Mouse (Mus musculus) stomach, postnatal 0 days (tissue): ENCODE results near the gene Arl16. TPM values are rescaled to one million over a fixed set of nuclear protein-coding genes. Genes with fewer than 3 reads are reported as not detected.
A peak's percentile ranks its signal among the peaks of the same experiment; 100 is the strongest.

Experiments
- ATAC-seq: fragments of 200-750 bp; cut with Nextera tagmentation; 2 replicates; pipeline ENCODE4 v1.8.0; 2017; ENCODE audit not compliant: low FRiP score, low TSS enrichment
- DNase-seq: peaks from one replicate; pipeline ENCODE4 v3.0.0-alpha.2; 2016; ENCODE audit warnings: low spot score
- H3K27ac ChIP-seq: fragments of 300-500 bp; sonication (generic); replicated peaks from 2 replicates; pipeline ENCODE4 v1.5.1; 2014; ENCODE audit warnings: mild to moderate bottlenecking, control low read depth
- H3K27me3 ChIP-seq: fragments of 300-500 bp; sonication (generic); 2 replicates; pipeline ENCODE4 v1.6.1; 2014; ENCODE audit warnings: low read length; ENCODE audit not compliant: control insufficient read depth, insufficient read depth
- H3K36me3 ChIP-seq: fragments of 300-500 bp; sonication (generic); 2 replicates; pipeline ENCODE4 v1.6.1; 2014; ENCODE audit warnings: low read length, mixed read lengths; ENCODE audit not compliant: control insufficient read depth, insufficient read depth
- H3K4me1 ChIP-seq: fragments of 300-500 bp; sonication (generic); replicated peaks from 2 replicates; pipeline ENCODE4 v1.6.1; 2014; ENCODE audit warnings: antibody characterized with exemption; ENCODE audit not compliant: control insufficient read depth, insufficient read depth
- H3K4me2 ChIP-seq: fragments of 300-500 bp; sonication (generic); replicated peaks from 2 replicates; pipeline ENCODE4 v1.6.1; 2014; ENCODE audit warnings: low read depth, mild to moderate bottlenecking, control low read depth, moderate library complexity
- H3K4me3 ChIP-seq: fragments of 300-500 bp; sonication (generic); 2 replicates; pipeline ENCODE4 v1.5.1; 2014; ENCODE audit warnings: low read depth, low read length, control low read depth
- H3K9ac ChIP-seq: fragments of 300-500 bp; sonication (generic); 2 replicates; pipeline ENCODE4 v1.6.1; 2014; ENCODE audit warnings: mild to moderate bottlenecking, low read length, control low read depth, mixed read lengths
- H3K9me3 ChIP-seq: fragments of 300-500 bp; sonication (generic); 2 replicates; pipeline ENCODE4 v1.6.1; 2016; ENCODE audit warnings: low read length; ENCODE audit not compliant: control insufficient read depth
- CTCF ChIP-seq: IDR thresholded peaks from 2 replicates; pipeline ENCODE4 v1.5.1; 2016; ENCODE audit warnings: antibody characterized with exemption, low read depth, mild to moderate bottlenecking, moderate library complexity
- EP300 ChIP-seq: optimal IDR thresholded peaks from 2 replicates; pipeline ENCODE3; 2016; ENCODE audit warnings: antibody characterized with exemption
- WGBS: fragments of 180-500 bp; shearing (Covaris S2); extraction: QIAGEN DNeasy Blood & Tissue Kit; methylation state at CpG from one replicate; pipeline ENCODE4 v1.1.7; 2014; 5-methylcytosine and 5-hydroxymethylcytosine counted together
- polyA plus RNA-seq: library from polyadenylated mRNA; unstranded; fragments of >200 nt; fragmentation: Nextera tagmentation; extraction: Ambion mirVana; gene quantifications from 2 replicates; pipeline ENCODE4 v1.2.1, GENCODE M21; 2015

The Arl16 gene
- polyA plus RNA-seq, 1 experiment from 2014 or later, result 30.6 TPM

DNA sequence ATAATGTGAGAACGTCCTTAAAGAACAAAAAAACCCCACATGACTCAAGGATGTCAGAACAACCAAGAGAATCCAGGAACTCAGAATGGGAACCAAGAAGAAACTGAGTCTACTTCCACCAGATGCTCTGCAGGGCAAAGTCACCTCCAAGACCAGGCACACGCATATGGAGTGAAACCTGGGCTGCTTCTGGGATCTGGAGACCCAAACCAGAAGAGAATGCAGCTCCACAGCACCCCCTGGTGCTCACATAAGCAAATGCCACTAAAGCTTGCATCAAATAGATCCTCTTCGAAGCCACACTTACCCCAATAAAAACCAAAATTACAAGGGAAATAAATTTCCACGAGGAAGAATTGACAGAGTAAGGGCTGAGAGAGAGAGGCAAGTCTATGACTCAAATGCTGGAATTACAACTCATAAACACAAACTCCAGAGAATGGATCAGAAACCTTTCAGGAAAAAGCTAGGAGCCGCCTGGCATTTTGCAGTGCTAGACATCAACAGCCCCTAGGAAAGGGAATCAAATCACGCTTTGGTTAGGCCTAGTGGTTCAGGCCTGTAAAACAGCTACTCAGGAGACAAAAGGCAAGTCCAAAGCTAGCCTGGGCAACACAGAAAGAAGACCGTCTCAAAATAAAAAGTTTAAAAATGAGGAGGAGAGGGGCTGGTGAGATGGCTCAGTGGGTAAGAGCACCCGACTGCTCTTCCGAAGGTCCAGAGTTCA is 43.7 kb downstream of the Arl16 start:
- H3K27me3 ChIP-seq, result no peaks in the 10 kb centered on the region
- H3K4me1 ChIP-seq, result no peaks in the 10 kb centered on the region
- no peak overlapping the region for H3K27ac ChIP-seq
- TF ChIP-seq EP300, result no peak
- TF ChIP-seq CTCF, result peak; percentile 82
- WGBS, result 52% methylated on average over 9 of the region's 9 CpGs
- H3K9me3 ChIP-seq, result no peaks in the 10 kb centered on the region
- no peak overlapping the region for H3K9ac ChIP-seq
- H3K4me2 ChIP-seq, result no peak overlapping the region
- ATAC-seq (peak; percentile 53; the same call in 1 of the 2 replicates), DNase-seq (peak; percentile 70)
- H3K4me3 ChIP-seq, result no peak overlapping the region
- H3K36me3 ChIP-seq, result peaks cover 29% of the 10 kb centered on the region

DNA sequence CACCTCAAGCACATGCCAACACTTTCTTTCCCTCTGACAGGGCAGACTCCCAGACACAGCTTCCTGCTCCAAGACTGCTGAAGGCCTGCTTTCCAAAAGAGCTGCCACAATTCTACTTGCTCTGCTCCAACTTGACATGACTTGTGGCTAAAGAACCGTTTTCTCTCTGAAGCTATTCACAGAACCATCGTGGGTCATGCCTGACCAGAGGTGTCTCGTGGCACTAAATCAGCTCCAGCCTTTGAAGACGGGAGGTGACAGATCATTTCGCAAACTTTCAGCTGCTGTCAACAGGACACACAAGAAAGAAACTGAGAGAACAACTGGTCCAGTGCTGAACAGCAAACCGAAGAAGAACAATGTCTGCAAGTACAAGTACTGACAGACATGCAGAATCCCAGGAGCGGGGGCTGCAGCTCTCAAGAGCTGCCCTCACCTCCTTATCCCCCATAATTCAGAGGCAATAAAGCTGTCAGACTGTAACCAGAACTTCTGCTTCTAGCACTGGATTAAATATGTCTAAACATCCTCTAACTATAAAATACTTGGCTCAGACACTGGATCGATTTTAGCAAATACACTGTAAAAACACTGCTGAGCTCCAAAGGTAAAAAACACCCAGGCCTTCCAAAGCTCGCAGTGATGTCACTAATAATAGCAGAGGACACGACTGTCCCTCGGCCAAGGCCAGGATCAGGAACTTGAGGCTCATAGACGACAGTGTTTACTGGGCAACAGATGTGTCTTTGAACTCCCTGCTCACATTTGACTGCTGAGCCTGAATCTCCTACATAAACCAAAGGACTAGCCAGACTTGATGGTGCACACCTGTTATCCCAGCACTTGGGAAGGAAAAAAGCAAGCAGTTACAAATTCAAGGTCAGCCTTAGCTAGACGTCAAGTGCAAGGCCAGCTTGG is 44.5 kb downstream of the Arl16 start:
- Histone ChIP-seq H3K4me1 (no peaks in the 10 kb centered on the region), H3K36me3 (peaks cover 29% of the 10 kb centered on the region), H3K27ac (no peak overlapping the region; the same call in 1 of the 2 replicates), H3K9me3 (no peaks in the 10 kb centered on the region), H3K9ac (no peak overlapping the region), H3K4me2 (no peak overlapping the region), H3K4me3 (no peak overlapping the region), H3K27me3 (no peaks in the 10 kb centered on the region)
- 47% methylated on average over 13 of the region's 13 CpGs for WGBS
- TF ChIP-seq CTCF, result no peak
- TF ChIP-seq EP300, result no peak
- DNase-seq, result no peak
- peak; percentile 4; the same call in 1 of the 2 replicates for ATAC-seq

DNA sequence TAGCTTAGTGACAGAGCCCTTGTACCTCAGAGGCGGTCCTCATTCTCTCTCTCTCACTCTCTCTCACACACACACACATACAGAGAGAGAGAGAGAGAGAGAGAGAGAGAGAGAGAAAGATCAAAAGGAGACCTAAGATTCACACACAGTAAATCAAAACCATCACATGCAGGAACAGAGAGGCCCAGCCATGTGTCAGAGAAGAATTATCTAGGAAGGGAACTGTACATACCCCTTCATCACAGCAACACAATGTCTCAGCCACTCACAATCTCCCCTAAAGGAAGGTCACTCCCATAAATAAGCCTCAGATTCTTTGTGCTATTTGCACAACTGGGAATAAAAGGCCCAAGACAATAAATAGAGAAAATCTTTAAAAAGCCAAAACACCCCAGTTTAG is 48.8 kb downstream of the Arl16 start:
- no peaks in the 10 kb centered on the region for H3K27me3 ChIP-seq
- H3K9ac ChIP-seq, result no peak overlapping the region
- H3K4me2 ChIP-seq, result no peak overlapping the region
- WGBS, result 79% methylated on average over 1 of the region's 1 CpGs
- no peaks in the 10 kb centered on the region for H3K9me3 ChIP-seq
- H3K27ac ChIP-seq, result no peak overlapping the region
- ATAC-seq, result no peak
- peaks cover 32% of the 10 kb centered on the region for H3K36me3 ChIP-seq
- TF ChIP-seq EP300 (no peak), CTCF (no peak)
- H3K4me1 ChIP-seq, result no peaks in the 10 kb centered on the region
- DNase-seq, result no peak
- H3K4me3 ChIP-seq, result no peak overlapping the region

DNA sequence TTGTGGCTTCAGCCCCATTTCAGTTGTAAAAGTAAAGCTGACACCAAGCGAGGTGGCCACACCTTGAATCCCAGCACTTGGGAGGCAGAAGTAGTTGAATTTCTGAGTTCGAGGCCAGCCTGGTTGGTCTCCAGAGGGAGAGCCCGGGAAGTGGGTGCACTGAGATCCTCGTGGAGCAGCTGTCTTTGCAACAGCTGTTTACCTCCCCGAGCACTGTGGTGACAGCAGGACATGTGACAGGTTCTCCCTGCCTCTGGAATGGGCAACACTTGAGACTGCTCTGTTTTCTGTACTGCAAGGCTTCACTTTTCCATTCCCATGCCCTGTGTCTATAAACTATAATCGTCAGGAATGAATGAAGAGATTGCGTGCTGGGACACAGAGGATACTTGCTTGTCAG is 49.6 kb downstream of the Arl16 start:
- ATAC-seq (no peak), DNase-seq (no peak)
- no peak overlapping the region for H3K9ac ChIP-seq
- 84% methylated on average over 7 of the region's 7 CpGs for WGBS
- no peaks in the 10 kb centered on the region for H3K4me1 ChIP-seq
- peaks cover 37% of the 10 kb centered on the region for H3K36me3 ChIP-seq
- H3K4me3 ChIP-seq, result no peak overlapping the region
- H3K9me3 ChIP-seq, result no peaks in the 10 kb centered on the region
- H3K4me2 ChIP-seq, result no peak overlapping the region
- H3K27ac ChIP-seq, result no peak overlapping the region
- H3K27me3 ChIP-seq, result no peaks in the 10 kb centered on the region
- TF ChIP-seq EP300, result no peak
- no peak for TF ChIP-seq CTCF

Other genes starting within 250 kb of the Arl16 start
- gene Bahcc1, start 234.7 kb downstream of the Arl16 start, polyA plus RNA-seq, result 2.7 and 2.9 TPM in 2 replicates
- 2,268 and 2,377 TPM in 2 replicates for gene Actg1, start 119.1 kb downstream of the Arl16 start, polyA plus RNA-seq
- gene Fscn2, start 106.1 kb downstream of the Arl16 start, polyA plus RNA-seq, result 0.41 and 0.47 TPM in 2 replicates
- gene Faap100, start 88.8 kb downstream of the Arl16 start, polyA plus RNA-seq, result 14.3 and 15.3 TPM in 2 replicates
- 15.7 and 17.9 TPM in 2 replicates for gene Nploc4, start 29.9 kb downstream of the Arl16 start, polyA plus RNA-seq
- gene Tspan10, start 25.0 kb downstream of the Arl16 start, polyA plus RNA-seq, result not detected in 2 replicates
- 0.15 TPM in 1 of 2 replicates, not detected in the other for gene Pde6g, start 14.1 kb downstream of the Arl16 start, polyA plus RNA-seq
- gene Oxld1, start 9.5 kb downstream of the Arl16 start, polyA plus RNA-seq, result 18.2 and 19.8 TPM in 2 replicates
- 13.3 and 18.2 TPM in 2 replicates for gene Ccdc137, start 9.5 kb downstream of the Arl16 start, polyA plus RNA-seq
- gene Mrpl12, start 17.0 kb upstream of the Arl16 start, polyA plus RNA-seq, result 133 and 134 TPM in 2 replicates
- gene Slc25a10, start 24.2 kb upstream of the Arl16 start, polyA plus RNA-seq, result 86.1 and 94.0 TPM in 2 replicates
- 3.5 and 5.8 TPM in 2 replicates for gene Gcgr, start 63.1 kb upstream of the Arl16 start, polyA plus RNA-seq
- gene Mcrip1, start 82.1 kb upstream of the Arl16 start, polyA plus RNA-seq, result 113 and 115 TPM in 2 replicates
- not detected in 2 replicates for gene Ppp1r27, start 83.5 kb upstream of the Arl16 start, polyA plus RNA-seq
- 858 and 892 TPM in 2 replicates for gene P4hb, start 105.6 kb upstream of the Arl16 start, polyA plus RNA-seq
- 352 and 362 TPM in 2 replicates for gene Arhgdia, start 114.0 kb upstream of the Arl16 start, polyA plus RNA-seq
- gene Alyref, start 130.8 kb upstream of the Arl16 start, polyA plus RNA-seq, result 213 TPM in 2 replicates
- 121 and 126 TPM in 2 replicates for gene Anapc11, start 130.8 kb upstream of the Arl16 start, polyA plus RNA-seq
- gene Npb, start 140.9 kb upstream of the Arl16 start, polyA plus RNA-seq, result 20.4 and 20.9 TPM in 2 replicates
- 73.7 and 79.0 TPM in 2 replicates for gene Pcyt2, start 150.3 kb upstream of the Arl16 start, polyA plus RNA-seq
- gene Sirt7, start 157.6 kb upstream of the Arl16 start, polyA plus RNA-seq, result 36.1 and 42.2 TPM in 2 replicates
- gene Mafg, start 166.0 kb upstream of the Arl16 start, polyA plus RNA-seq, result 21.0 and 21.3 TPM in 2 replicates
- gene Pycr1, start 176.2 kb upstream of the Arl16 start, polyA plus RNA-seq, result 13.9 and 18.4 TPM in 2 replicates
- gene Myadml2, start 180.6 kb upstream of the Arl16 start, polyA plus RNA-seq, result 0.21 TPM in 1 of 2 replicates, not detected in the other
- gene Notum, start 193.6 kb upstream of the Arl16 start, polyA plus RNA-seq, result 1.4 and 2.7 TPM in 2 replicates
- gene Aspscr1, start 205.4 kb upstream of the Arl16 start, polyA plus RNA-seq, result 74.1 and 81.1 TPM in 2 replicates
- 123 and 127 TPM in 2 replicates for gene Cenpx, start 246.1 kb upstream of the Arl16 start, polyA plus RNA-seq
- 18.7 and 20.4 TPM in 2 replicates for gene Lrrc45, start 246.3 kb upstream of the Arl16 start, polyA plus RNA-seq